Mouse (Mus musculus): ENCODE measurements at regions not wholly inside any gene's neighbourhood (a gene's known extent, or its start where the extent isn't known, plus 50 kb on each side); places are given as distances from the start of the nearest gene placed in this dataset.

DNA sequence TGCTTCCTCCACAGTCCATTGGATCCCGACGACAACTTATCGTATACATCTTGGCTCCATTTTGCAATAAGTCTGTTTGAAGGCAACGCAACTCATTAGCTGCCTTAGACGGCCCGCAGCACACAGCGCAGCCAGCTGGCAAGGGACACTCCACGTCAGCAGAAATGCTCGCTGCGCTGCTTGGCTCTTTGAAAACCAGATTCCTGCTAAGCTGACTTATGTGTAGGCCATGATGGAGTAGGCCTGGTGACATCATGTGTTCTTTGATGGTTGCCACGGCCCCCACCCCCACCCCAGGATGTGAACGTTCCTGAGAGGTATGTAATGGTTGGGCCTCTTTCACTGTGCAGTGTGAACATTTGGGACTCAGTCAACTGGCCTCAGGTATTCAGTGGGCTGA, 99.8 kb upstream of the Twist2 start:
- no peak for TF ChIP-seq CTCF (IDR thresholded peaks at IDR 0.05)
- no peak for TF ChIP-seq POLR2A (IDR thresholded peaks at IDR 0.05; ENCODE audit: insufficient read depth, low read depth, low read length)
- TF ChIP-seq EP300 (IDR thresholded peaks at IDR 0.05; ENCODE audit: insufficient read depth, low read depth, low read length) = no peak
